Mouse (Mus musculus): Measurements from ENCODE around the gene Ryr2.
"Not testable (repeated sequence)": the region's sequence is repeated elsewhere in the genome, so short reads cannot be mapped to it uniquely, and the experiment has no call there.

The Ryr2 gene

GRCm38 (mm10) chr13:11738211-11738610 is 368.5 kb downstream of the Ryr2 start:
- DNase-seq = no peak

GRCm38 (mm10) chr13:11716216-11716615 is 390.5 kb downstream of the Ryr2 start:
- no peak for DNase-seq

GRCm38 (mm10) chr13:11709708-11710471 is 396.9 kb downstream of the Ryr2 start:
- no peak for DNase-seq

- no peak for DNase-seq
Observed at GRCm38 (mm10) chr13:11701721-11702120, 405.0 kb downstream of the Ryr2 start.

GRCm38 (mm10) chr13:11696496-11696895 is 410.2 kb downstream of the Ryr2 start:
- DNase-seq = no peak

- no peak for DNase-seq
Observed at GRCm38 (mm10) chr13:11681802-11682201, 424.9 kb downstream of the Ryr2 start.

- DNase-seq = no peak
Observed at GRCm38 (mm10) chr13:11662815-11663214, 443.9 kb downstream of the Ryr2 start.

GRCm38 (mm10) chr13:11644846-11645245 is 461.9 kb downstream of the Ryr2 start:
- no peak for DNase-seq

- no peak for DNase-seq
Observed at GRCm38 (mm10) chr13:11636383-11636782, 470.4 kb downstream of the Ryr2 start.

- DNase-seq = no peak
Observed at GRCm38 (mm10) chr13:11624513-11624912, 482.2 kb downstream of the Ryr2 start.

GRCm38 (mm10) chr13:11595431-11595830 is 511.3 kb downstream of the Ryr2 start:
- no peak for DNase-seq

GRCm38 (mm10) chr13:11585283-11585682 is 521.5 kb downstream of the Ryr2 start:
- DNase-seq = no peak

GRCm38 (mm10) chr13:11572552-11572951 is 534.2 kb downstream of the Ryr2 start:
- DNase-seq = no peak

GRCm38 (mm10) chr13:11567376-11567775 is 539.4 kb downstream of the Ryr2 start:
- no peak for DNase-seq

- no peak for DNase-seq
Observed at GRCm38 (mm10) chr13:11566486-11566885, 540.3 kb downstream of the Ryr2 start.

- DNase-seq = peak; percentile 85
Observed at GRCm38 (mm10) chr13:11563224-11564024, 543.3 kb downstream of the Ryr2 start.

- no peak for DNase-seq
Observed at GRCm38 (mm10) chr13:11549644-11550043, 557.1 kb downstream of the Ryr2 start.

- not testable (repeated sequence) for DNase-seq
Observed at GRCm38 (mm10) chr13:11549136-11549535, 557.6 kb downstream of the Ryr2 start.

GRCm38 (mm10) chr13:11545841-11546240 is 560.9 kb downstream of the Ryr2 start:
- DNase-seq = peak; percentile 41

- DNase-seq = no peak
Observed at GRCm38 (mm10) chr13:11542546-11542945, 564.2 kb downstream of the Ryr2 start.

- DNase-seq = no peak
Observed at GRCm38 (mm10) chr13:11536851-11537250, 569.9 kb downstream of the Ryr2 start.

- no peak for DNase-seq
Observed at GRCm38 (mm10) chr13:11535874-11536273, 570.9 kb downstream of the Ryr2 start.

- no peak for DNase-seq
Observed at GRCm38 (mm10) chr13:11533265-11533664, 573.5 kb downstream of the Ryr2 start.
